Mouse (Mus musculus): ENCODE data around the gene Myo5a. TPM values are rescaled to one million over a fixed set of nuclear protein-coding genes. Genes with fewer than 3 reads are reported as not detected.

The Myo5a gene
- polyA plus RNA-seq, 1 experiment = 16.8 TPM

- WGBS = 76% methylated on average over 2 of the region's 2 CpGs
- H3K4me1 ChIP-seq (ENCODE audit: control insufficient read depth, insufficient read depth, low read length) = no peaks in the 10 kb centered on the region
- no peak overlapping the region for H3K27ac ChIP-seq (ENCODE audit: control insufficient read depth, insufficient read depth, low read depth, low read length, poor library complexity)
- no peak for TF ChIP-seq POLR2A (IDR thresholded peaks at IDR 0.05; ENCODE audit: borderline replicate concordance, control insufficient read depth, low read depth, low read length)
- TF ChIP-seq CTCF (IDR thresholded peaks at IDR 0.05; ENCODE audit: control insufficient read depth, insufficient read depth, low read length) = no peak
- H3K4me3 ChIP-seq (replicated peaks; ENCODE audit: control insufficient read depth, low read depth, low read length) = no peak overlapping the region
Observed at GRCm38 (mm10) chr9:75235696-75236095, 164.9 kb downstream of the Myo5a start.

- Histone ChIP-seq H3K27ac (ENCODE audit: control insufficient read depth, insufficient read depth, low read depth, low read length, poor library complexity) (no peak overlapping the region), H3K4me1 (ENCODE audit: control insufficient read depth, insufficient read depth, low read length) (no peaks in the 10 kb centered on the region), H3K4me3 (replicated peaks; ENCODE audit: control insufficient read depth, low read depth, low read length) (no peak overlapping the region)
- WGBS = 84% methylated on average over 12 of the region's 12 CpGs
- TF ChIP-seq CTCF (IDR thresholded peaks at IDR 0.05; ENCODE audit: control insufficient read depth, insufficient read depth, low read length) (no peak), POLR2A (IDR thresholded peaks at IDR 0.05; ENCODE audit: borderline replicate concordance, control insufficient read depth, low read depth, low read length) (no peak)
Observed at GRCm38 (mm10) chr9:75236416-75237308, 165.8 kb downstream of the Myo5a start.

GRCm38 (mm10) chr9:75238179-75238578, 167.4 kb downstream of the Myo5a start:
- Histone ChIP-seq H3K27ac (ENCODE audit: control insufficient read depth, insufficient read depth, low read depth, low read length, poor library complexity) (no peak overlapping the region), H3K4me3 (replicated peaks; ENCODE audit: control insufficient read depth, low read depth, low read length) (no peak overlapping the region), H3K4me1 (ENCODE audit: control insufficient read depth, insufficient read depth, low read length) (no peaks in the 10 kb centered on the region)
- TF ChIP-seq POLR2A (IDR thresholded peaks at IDR 0.05; ENCODE audit: borderline replicate concordance, control insufficient read depth, low read depth, low read length) (no peak), CTCF (IDR thresholded peaks at IDR 0.05; ENCODE audit: control insufficient read depth, insufficient read depth, low read length) (no peak)
- 80% methylated on average over 3 of the region's 3 CpGs for WGBS

DNA sequence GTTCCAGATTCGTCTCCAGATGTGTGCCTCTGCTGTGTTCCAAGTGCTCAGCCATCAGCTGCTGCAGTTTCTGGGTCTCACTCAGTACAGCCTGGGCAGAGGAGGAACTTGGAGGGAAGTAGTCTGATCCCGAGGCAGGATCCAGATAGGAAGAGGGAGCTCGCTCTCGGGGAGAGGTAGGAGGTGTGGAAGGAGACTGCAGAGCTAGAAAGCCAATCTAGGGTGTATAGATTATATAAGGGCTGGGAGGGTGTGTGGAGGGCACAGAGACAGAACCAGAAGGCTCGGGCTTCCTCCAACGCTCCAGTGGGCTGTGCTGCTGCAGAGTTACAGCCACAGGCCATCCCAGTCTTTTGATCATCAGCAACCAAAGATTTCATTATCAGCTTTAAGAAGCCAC, 172.2 kb downstream of the Myo5a start:
- no peaks in the 10 kb centered on the region; the same call in 1 of the 2 replicates for H3K4me1 ChIP-seq (ENCODE audit: control insufficient read depth, insufficient read depth, low read length)
- H3K4me3 ChIP-seq (replicated peaks; ENCODE audit: control insufficient read depth, low read depth, low read length) = no peak overlapping the region
- no peak overlapping the region for H3K27ac ChIP-seq (ENCODE audit: control insufficient read depth, insufficient read depth, low read depth, low read length, poor library complexity)
- TF ChIP-seq POLR2A (IDR thresholded peaks at IDR 0.05; ENCODE audit: borderline replicate concordance, control insufficient read depth, low read depth, low read length) (no peak), CTCF (IDR thresholded peaks at IDR 0.05; ENCODE audit: control insufficient read depth, insufficient read depth, low read length) (no peak)
- WGBS = 80% methylated on average over 6 of the region's 6 CpGs

GRCm38 (mm10) chr9:75243730-75244406, 173.1 kb downstream of the Myo5a start:
- WGBS = 28% methylated on average over 5 of the region's 5 CpGs

DNA sequence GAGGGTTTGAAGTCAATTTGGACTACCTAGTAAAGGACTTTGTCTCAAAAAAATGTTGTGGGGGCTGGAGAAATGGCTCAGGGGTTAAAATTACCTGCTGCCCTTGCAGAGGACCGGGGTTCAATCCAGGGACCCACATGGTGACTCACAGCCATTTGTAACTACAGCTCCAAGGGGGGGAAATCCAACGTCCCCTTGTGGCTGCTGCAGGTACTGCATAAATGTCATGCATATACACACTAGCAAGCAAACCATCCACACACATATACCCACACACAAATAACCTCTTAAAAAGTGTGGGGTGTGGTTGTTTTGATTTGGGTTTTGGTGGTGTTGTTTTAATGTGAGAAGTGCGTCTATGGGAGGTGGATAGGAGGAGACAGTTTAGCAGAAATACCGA, 173.7 kb downstream of the Myo5a start:
- no peak overlapping the region for H3K4me3 ChIP-seq (replicated peaks; ENCODE audit: control insufficient read depth, low read depth, low read length)
- no peaks in the 10 kb centered on the region; the same call in 1 of the 2 replicates for H3K4me1 ChIP-seq (ENCODE audit: control insufficient read depth, insufficient read depth, low read length)
- 77% methylated on average over 4 of the region's 4 CpGs for WGBS
- H3K27ac ChIP-seq (ENCODE audit: control insufficient read depth, insufficient read depth, low read depth, low read length, poor library complexity) = no peak overlapping the region
- TF ChIP-seq POLR2A (IDR thresholded peaks at IDR 0.05; ENCODE audit: borderline replicate concordance, control insufficient read depth, low read depth, low read length) (no peak), CTCF (IDR thresholded peaks at IDR 0.05; ENCODE audit: control insufficient read depth, insufficient read depth, low read length) (no peak)

More at GRCm38 (mm10) chr9:75243730-75244406, 173.1 kb downstream of the Myo5a start:
- no peak for TF ChIP-seq CTCF (IDR thresholded peaks at IDR 0.05; ENCODE audit: control insufficient read depth, insufficient read depth, low read length)
- no peak for TF ChIP-seq POLR2A (IDR thresholded peaks at IDR 0.05; ENCODE audit: borderline replicate concordance, control insufficient read depth, low read depth, low read length)
- Histone ChIP-seq H3K27ac (ENCODE audit: control insufficient read depth, insufficient read depth, low read depth, low read length, poor library complexity) (no peak overlapping the region), H3K4me3 (replicated peaks; ENCODE audit: control insufficient read depth, low read depth, low read length) (no peak overlapping the region), H3K4me1 (ENCODE audit: control insufficient read depth, insufficient read depth, low read length) (no peaks in the 10 kb centered on the region; the same call in 1 of the 2 replicates)

DNA sequence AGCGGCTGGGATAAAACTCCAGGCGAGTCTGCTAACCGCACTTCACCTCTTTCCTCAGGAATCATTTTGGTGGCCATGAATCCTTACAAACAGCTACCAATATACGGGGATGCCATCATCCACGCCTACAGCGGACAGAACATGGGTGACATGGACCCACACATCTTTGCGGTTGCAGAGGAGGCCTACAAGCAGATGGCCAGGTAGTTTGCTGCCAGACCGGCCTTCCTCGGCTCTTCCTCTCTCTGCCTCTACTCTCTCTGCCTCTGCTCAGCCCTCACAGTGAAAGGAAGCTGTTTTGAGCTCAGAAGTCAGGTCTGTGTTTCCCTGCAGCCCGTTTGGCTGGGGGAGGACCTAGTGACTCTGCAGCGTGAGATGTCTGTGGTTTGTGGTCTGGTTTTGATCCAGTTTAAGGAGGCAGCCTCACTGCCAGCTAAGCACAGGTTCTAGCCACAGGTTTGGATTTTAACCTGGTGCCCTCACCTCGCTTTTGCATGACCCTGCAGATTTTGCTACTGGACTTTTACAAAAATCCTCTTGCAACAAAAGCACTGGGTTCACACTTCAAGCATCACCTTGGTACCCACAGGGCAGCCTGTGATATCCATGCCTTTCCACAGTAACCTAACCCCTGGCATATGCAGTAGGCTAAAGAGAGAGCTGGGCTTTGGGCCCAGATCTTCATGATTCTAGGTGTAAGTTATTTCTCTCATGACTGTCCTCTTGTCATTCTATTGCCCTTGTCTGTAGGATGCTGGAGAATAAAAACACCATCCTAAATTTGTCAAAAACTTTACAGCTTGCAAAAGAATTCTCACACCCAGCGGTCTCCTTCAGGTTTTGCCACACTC, 175.5 kb downstream of the Myo5a start:
- WGBS = 28% methylated on average over 13 of the region's 13 CpGs
- no peak overlapping the region for H3K4me3 ChIP-seq (replicated peaks; ENCODE audit: control insufficient read depth, low read depth, low read length)
- no peaks in the 10 kb centered on the region; the same call in 1 of the 2 replicates for H3K4me1 ChIP-seq (ENCODE audit: control insufficient read depth, insufficient read depth, low read length)
- TF ChIP-seq POLR2A (IDR thresholded peaks at IDR 0.05; ENCODE audit: borderline replicate concordance, control insufficient read depth, low read depth, low read length) (no peak), CTCF (IDR thresholded peaks at IDR 0.05; ENCODE audit: control insufficient read depth, insufficient read depth, low read length) (no peak)
- H3K27ac ChIP-seq (ENCODE audit: control insufficient read depth, insufficient read depth, low read depth, low read length, poor library complexity) = no peak overlapping the region

Measured in bone marrow, adult 2 months (tissue).